Mouse (Mus musculus) adrenal gland, postnatal 10 days (tissue): ENCODE data around the gene Pole4. TPM values are rescaled to one million over a fixed set of nuclear protein-coding genes. Genes with fewer than 3 reads are reported as not detected.

ENCODE experiments used
- DNase-seq: peaks from one replicate; pipeline ENCODE4 v3.0.0; 2021; ENCODE audit warnings: mixed read lengths
- total RNA-seq, 2 experiments: library from RNA; stranded (reverse); gene quantifications; 2 replicates each; pipeline ENCODE4 v1.2.3; 2021

The Pole4 gene
- total RNA-seq, 2 experiments from 2014 or later = 37.9 to 41.8 TPM

- no peak for DNase-seq
Measured at GRCm38 (mm10) chr6:82613201-82613600, 92.0 kb downstream of the Pole4 start.

DNA sequence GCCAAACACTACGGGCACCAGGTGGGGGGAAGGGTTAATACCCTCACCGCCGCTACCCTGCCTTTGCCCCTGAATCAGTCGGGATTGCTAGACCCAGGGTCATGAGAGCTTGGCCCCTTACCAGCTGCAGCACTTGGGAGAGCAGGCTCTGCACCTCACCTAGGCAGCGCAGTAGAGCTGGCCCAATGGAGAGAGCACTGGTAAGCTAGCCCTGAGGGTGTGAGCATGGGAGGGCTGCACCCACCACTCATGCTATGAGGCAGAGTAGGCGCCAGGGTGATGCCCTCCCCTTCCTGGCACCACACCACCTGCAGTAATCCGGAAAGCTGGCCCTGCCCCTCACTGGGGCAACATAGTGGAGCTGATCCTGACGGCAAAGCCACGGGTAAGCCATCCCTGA lies 94.1 kb downstream of the Pole4 start:
- no peak for DNase-seq

GRCm38 (mm10) chr6:82609339-82609926 lies 95.7 kb downstream of the Pole4 start:
- DNase-seq = no peak

DNA sequence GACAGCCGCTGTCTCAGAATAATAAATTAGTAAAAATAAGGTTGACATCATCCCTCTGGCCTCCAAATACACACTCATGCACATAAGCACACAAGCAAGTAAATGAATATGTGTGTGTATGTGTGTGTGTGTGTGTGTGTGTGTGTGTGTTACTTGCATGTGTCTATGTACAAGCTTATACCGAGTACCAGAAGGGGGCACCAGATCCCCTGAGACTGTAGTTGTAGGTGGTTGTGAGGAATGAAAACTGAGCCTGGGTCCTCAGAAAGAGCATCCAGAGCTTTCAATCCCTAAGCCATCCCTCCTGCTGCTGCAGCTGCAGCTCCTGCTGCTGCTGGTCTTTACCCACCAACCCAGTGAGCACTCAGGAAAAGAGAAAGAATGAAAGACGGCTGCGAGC lies 96.4 kb downstream of the Pole4 start:
- DNase-seq = no peak

DNA sequence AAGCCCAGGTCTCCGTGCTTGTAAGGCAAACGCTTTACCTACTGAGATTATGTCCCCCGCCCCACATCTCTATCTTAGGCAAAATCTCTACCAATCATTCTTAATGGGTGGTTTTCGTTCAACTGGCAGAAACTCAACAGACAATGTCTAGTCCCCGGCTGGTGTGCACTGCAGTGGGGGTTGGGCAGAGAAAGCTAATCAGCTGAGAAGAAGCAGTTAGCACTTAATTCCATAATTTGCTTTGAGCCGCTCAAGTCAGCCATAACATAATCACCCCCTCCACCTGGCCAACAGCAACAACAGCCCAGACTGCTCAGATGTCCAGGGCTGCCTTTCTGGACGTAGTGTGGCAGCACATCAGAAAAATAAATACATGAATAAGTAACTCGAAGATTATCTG lies 100.4 kb downstream of the Pole4 start:
- no peak for DNase-seq

DNA sequence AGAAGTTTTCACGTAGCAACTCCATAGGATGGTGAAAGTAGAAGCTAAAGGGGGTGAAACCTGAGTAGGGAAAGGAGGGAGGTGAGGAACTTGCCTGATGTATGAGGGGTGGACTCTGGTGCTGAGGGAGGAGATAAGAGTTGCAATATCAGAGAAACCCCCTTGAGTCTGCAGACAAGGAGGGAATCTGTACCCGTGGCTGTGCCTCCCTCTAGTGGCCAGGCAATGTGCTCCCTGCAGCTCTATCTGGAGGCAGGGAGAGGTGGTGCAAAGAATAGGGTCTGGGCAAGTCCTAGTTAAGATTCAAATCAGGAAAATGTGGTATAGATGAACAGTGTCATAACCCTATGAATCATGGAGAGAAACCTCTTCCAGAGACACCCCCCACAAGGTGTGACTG lies 101.5 kb downstream of the Pole4 start:
- peak; percentile 53 for DNase-seq

DNA sequence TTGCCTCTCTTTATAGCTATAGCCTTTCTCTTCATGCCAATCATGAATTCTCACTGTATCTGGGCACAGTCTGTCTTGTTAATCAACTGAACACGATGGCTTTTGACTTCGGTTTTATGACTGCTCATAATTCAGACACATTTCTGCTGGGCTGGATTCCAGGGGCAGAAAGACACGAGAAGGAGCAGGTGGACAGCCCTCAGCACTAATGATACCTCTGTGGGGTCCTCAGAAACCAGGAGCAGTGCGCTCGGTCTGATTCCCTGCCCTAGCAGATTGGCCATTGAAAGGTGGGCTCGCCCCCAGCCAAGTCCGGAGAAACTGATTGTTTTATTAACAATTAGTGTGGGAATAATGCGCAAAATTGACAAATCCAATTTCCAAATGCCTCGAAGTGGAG lies 101.9 kb downstream of the Pole4 start:
- no peak for DNase-seq

DNA sequence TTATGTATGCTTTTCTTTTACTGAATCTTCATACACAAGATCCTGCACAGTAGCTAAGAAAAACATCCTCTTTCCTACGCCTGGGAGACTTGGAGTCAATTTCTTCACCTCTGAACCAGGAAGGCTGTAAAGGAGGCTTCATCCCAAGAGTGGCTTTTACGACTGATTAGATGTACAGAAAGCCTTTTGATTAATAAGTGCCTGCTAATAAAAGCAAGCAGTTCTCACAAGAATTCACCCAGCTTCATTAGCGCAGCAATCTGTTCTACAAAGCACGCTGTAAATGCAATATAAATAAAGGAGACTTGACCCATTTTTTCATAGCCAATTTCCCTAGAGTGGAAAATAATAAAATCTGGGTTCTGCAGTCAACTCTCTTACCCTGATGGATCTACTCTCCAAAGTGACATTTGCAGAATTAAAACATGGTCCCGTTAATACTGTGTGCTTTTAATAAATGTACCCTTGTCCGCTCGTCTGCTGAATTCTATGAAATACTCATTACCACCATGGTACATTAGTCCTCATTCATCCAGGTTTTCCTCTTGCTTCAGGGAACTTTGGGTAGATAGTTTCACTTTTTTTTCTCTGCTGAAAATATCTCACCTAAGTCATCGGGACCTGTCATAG lies 109.6 kb downstream of the Pole4 start:
- DNase-seq = no peak

DNA sequence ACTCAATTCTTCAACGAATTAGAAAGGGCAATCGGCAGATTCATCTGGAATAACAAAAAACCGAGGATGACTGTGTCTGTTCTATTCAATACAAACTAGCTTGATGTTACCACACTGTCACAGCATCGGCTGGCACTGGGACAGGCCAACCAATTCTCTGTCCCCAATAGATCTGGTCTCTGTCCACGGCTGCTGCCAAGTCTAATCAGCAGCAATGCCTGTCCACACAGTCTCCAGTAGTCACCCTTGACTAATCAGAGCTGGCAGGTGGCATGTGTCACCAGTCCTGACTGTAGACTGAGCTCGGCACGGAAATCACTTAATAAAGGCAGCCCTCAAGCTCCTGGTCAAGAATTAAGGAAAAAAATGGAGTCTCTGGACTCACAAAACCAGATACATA lies 115.8 kb downstream of the Pole4 start:
- peak; percentile 5 for DNase-seq

DNA sequence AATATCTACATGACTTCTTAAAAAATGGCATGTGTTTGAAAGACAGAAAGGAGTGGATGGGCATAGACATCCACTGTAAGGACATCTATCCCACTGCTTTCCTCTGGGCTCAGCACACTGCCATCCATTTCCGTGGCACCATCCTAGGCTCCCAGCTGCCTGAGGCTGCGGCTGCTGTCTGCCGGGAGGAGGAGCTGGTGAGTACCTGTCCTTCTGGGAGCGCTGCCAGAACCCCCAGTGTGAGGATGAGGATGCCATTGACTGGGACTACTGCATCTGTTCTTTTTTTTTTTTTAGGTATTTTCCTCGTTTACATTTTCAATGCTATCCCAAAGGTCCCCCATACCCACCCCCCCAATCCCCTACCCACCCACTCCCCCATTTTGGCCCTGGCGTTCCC lies 119.8 kb downstream of the Pole4 start:
- DNase-seq = no peak

DNA sequence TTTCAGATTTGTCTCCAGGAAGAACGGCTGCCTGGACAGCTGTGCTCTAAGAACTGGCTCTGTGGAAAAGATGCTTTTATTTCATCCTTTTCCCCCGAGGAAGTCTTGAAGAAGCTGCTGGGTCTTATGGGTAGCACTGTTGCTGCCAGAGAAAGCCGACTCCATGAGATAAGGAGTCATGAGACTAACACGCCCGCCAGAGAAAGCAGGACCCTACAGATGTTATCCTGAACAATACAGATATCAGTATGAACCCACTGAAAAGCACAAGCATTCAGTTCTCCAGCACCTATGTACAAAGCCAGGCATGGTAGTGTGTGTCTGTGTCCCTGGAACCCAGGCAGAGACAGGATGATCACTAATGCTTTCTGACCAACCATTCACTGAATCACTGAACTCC lies 129.7 kb downstream of the Pole4 start:
- no peak for DNase-seq

Other genes starting within 250 kb of the Pole4 start
- gene Hk2, start 69.1 kb upstream of the Pole4 start, total RNA-seq = 100 to 1,000 TPM in 1 of 2 experiments, 10 to 100 TPM in 1; 55.7 to 119 TPM
- 1 to 10 TPM; 1.0 to 2.8 TPM for gene Sema4f, start 234.4 kb upstream of the Pole4 start, total RNA-seq
- under 1 TPM; 0.36 to 0.39 TPM for gene M1ap, start 241.5 kb upstream of the Pole4 start, total RNA-seq